Mouse (Mus musculus): Measurements from ENCODE around the gene Slc22a23. TPM values are rescaled to one million over a fixed set of nuclear protein-coding genes. Genes with fewer than 3 reads are reported as not detected.

Slc22a23 gene
- total RNA-seq, 1 experiment, result 5.9 TPM

- in situ Hi-C loops (cut with MboI; ENCODE audit: low sequenced_read_pairs in 2 of 2, unreplicated experiment in 2 of 2), result no loop called here
- H3K4me3 ChIP-seq (ENCODE audit: insufficient read depth in 1 of 2, low read depth in 1 of 2, low read length in 2 of 2, poor library complexity in 1 of 2, severe bottlenecking in 1 of 2), result no peak overlapping the region
- H3K4me1 ChIP-seq (ENCODE audit: control insufficient read depth in 2 of 2, insufficient read depth in 2 of 2, low read length in 2 of 2, poor library complexity in 1 of 2), result peaks cover 18 to 22% of the 10 kb centered on the region in 2 experiments
- H3K27ac ChIP-seq (ENCODE audit: insufficient read depth, low read depth, low read length, poor library complexity, severe bottlenecking), result no peak overlapping the region
- no peak for DNase-seq (ENCODE audit: low read depth, low spot score)
- H3K9me3 ChIP-seq (ENCODE audit: control insufficient read depth, insufficient read depth, low read depth, low read length), result no peaks in the 10 kb centered on the region
- TF ChIP-seq ZC3H11A (IDR thresholded peaks at IDR 0.05; ENCODE audit: borderline replicate concordance, low read depth, low read length), result no peak
- no peak for TF ChIP-seq CHD2 (IDR thresholded peaks at IDR 0.05; ENCODE audit: low read depth, low read length)
- no peak for TF ChIP-seq HCFC1 (IDR thresholded peaks at IDR 0.05; ENCODE audit: borderline replicate concordance, insufficient read depth, low read length)
- TF ChIP-seq ZNF384 (IDR thresholded peaks at IDR 0.05; ENCODE audit: low read depth, low read length), result no peak
- no peak for TF ChIP-seq MAFK (IDR thresholded peaks at IDR 0.05; ENCODE audit: insufficient read depth, low read depth, low read length)
- no peak overlapping the region for H3K9ac ChIP-seq (ENCODE audit: insufficient read depth, low read depth, low read length, poor library complexity, severe bottlenecking)
- no peaks in the 10 kb centered on the region for H3K36me3 ChIP-seq (ENCODE audit: control insufficient read depth, insufficient read depth, low read length, poor library complexity, severe bottlenecking)
Observed at GRCm38 (mm10) chr13:34240087-34240428, 104.9 kb downstream of the Slc22a23 start.

DNA sequence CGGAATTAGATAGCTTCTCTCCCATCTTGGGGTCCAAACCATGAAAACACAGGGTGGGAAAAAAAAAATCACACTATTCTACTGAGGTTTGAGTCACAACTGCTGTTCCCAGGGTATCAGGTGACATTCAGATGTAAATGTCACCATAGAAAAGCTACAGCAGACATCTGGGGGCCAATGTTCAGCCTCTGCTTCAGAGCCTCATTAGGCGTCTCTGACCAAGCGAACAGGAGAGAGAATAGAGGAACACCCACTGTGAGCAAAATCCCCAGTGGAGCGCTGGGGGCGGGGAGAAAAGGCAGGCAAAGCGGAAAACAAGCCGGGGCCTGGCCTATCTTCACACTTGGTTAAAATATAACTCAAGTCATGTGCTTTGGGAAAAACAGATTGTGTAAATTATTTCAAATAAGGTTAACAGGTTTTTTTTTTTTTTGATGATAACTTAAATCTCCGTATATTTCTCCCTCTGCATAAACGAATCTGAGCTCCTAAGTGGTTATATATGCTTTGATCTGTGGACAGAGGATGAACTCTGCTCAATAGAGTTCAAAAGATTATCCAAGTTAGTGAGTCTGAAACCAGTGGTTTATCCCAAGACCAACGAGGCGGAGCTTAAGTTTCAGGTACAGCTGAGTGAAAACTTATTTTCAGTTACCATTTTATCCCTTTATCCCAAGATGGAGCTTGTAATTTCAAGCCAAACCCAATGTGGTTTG, 105.5 kb downstream of the Slc22a23 start:
- in situ Hi-C loops (cut with MboI; ENCODE audit: low sequenced_read_pairs in 2 of 2, unreplicated experiment in 2 of 2), result no loop called here
- Histone ChIP-seq H3K4me1 (ENCODE audit: control insufficient read depth in 2 of 2, insufficient read depth in 2 of 2, low read length in 2 of 2, poor library complexity in 1 of 2) (peaks cover 16 to 22% of the 10 kb centered on the region in 2 experiments), H3K36me3 (ENCODE audit: control insufficient read depth, insufficient read depth, low read length, poor library complexity, severe bottlenecking) (no peaks in the 10 kb centered on the region), H3K9me3 (ENCODE audit: control insufficient read depth, insufficient read depth, low read depth, low read length) (no peaks in the 10 kb centered on the region), H3K9ac (ENCODE audit: insufficient read depth, low read depth, low read length, poor library complexity, severe bottlenecking) (no peak overlapping the region), H3K27ac (ENCODE audit: insufficient read depth, low read depth, low read length, poor library complexity, severe bottlenecking) (no peak overlapping the region), H3K4me3 (ENCODE audit: insufficient read depth in 1 of 2, low read depth in 1 of 2, low read length in 2 of 2, poor library complexity in 1 of 2, severe bottlenecking in 1 of 2) (no peak overlapping the region)
- DNase-seq (ENCODE audit: low read depth, low spot score), result no peak
- TF ChIP-seq CHD2 (IDR thresholded peaks at IDR 0.05; ENCODE audit: low read depth, low read length) (no peak), MAFK (IDR thresholded peaks at IDR 0.05; ENCODE audit: insufficient read depth, low read depth, low read length) (no peak), HCFC1 (IDR thresholded peaks at IDR 0.05; ENCODE audit: borderline replicate concordance, insufficient read depth, low read length) (no peak), ZC3H11A (IDR thresholded peaks at IDR 0.05; ENCODE audit: borderline replicate concordance, low read depth, low read length) (no peak), ZNF384 (IDR thresholded peaks at IDR 0.05; ENCODE audit: low read depth, low read length) (no peak)

DNA sequence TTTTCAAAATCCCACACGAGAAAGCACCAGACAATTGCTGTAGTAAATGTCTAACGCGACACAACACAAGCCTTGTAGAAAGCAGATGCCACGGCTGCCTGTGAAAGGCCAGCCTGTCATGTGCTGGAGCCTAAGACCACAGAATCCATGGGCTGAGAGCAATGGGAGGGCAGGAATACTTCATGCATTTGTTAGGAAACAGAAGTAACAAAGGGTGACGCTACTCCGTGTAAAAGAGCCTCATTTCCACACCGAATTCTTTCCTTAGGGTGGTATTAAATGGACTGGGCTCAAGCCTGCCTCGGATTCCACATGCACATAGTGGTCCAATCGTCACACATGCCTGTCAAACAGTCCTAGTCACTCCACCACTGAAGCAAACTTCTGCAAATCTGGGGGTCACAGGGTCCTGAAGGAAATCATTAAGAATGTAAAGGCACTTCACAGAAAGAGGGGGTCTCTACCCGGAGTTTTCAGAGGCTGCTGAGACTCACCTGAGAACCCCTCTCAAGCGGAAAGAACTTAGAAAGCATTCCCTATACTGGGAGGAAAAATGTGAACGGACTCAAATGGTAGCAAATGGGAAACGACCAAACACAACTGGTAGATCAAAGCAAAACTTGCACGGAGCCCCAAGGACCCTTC, 106.2 kb downstream of the Slc22a23 start:
- Histone ChIP-seq H3K27ac (ENCODE audit: insufficient read depth, low read depth, low read length, poor library complexity, severe bottlenecking) (no peak overlapping the region), H3K4me1 (ENCODE audit: control insufficient read depth in 2 of 2, insufficient read depth in 2 of 2, low read length in 2 of 2, poor library complexity in 1 of 2) (peaks cover 14 to 19% of the 10 kb centered on the region in 2 experiments), H3K36me3 (ENCODE audit: control insufficient read depth, insufficient read depth, low read length, poor library complexity, severe bottlenecking) (no peaks in the 10 kb centered on the region), H3K4me3 (ENCODE audit: insufficient read depth in 1 of 2, low read depth in 1 of 2, low read length in 2 of 2, poor library complexity in 1 of 2, severe bottlenecking in 1 of 2) (no peak overlapping the region), H3K9me3 (ENCODE audit: control insufficient read depth, insufficient read depth, low read depth, low read length) (no peaks in the 10 kb centered on the region), H3K9ac (ENCODE audit: insufficient read depth, low read depth, low read length, poor library complexity, severe bottlenecking) (no peak overlapping the region)
- DNase-seq (ENCODE audit: low read depth, low spot score), result no peak
- TF ChIP-seq MAFK (IDR thresholded peaks at IDR 0.05; ENCODE audit: insufficient read depth, low read depth, low read length) (no peak), ZNF384 (IDR thresholded peaks at IDR 0.05; ENCODE audit: low read depth, low read length) (no peak), ZC3H11A (IDR thresholded peaks at IDR 0.05; ENCODE audit: borderline replicate concordance, low read depth, low read length) (no peak), CHD2 (IDR thresholded peaks at IDR 0.05; ENCODE audit: low read depth, low read length) (no peak), HCFC1 (IDR thresholded peaks at IDR 0.05; ENCODE audit: borderline replicate concordance, insufficient read depth, low read length) (no peak)
- in situ Hi-C loops (cut with MboI; ENCODE audit: low sequenced_read_pairs in 2 of 2, unreplicated experiment in 2 of 2), result no loop called here

DNA sequence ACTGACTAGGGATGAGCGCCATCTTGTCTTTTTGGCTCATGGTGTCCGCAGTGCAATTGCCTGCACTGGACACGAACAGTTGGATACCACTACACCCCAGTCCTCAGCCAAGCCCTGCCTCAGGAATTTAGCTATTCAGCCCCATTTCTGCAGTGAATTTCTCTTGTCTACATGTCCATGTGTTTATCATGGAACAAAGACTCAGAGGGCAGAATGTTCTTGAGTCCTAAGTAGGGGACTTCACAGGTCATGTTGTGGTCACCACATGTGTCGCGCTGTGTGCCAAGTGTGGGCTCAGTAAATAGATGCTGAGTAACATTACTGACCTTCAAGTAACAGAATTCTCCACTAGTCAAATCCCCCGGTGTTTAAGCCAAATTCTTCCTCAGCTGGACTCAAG, 109.9 kb downstream of the Slc22a23 start:
- Histone ChIP-seq H3K4me3 (ENCODE audit: insufficient read depth in 1 of 2, low read depth in 1 of 2, low read length in 2 of 2, poor library complexity in 1 of 2, severe bottlenecking in 1 of 2) (no peak overlapping the region), H3K27ac (ENCODE audit: insufficient read depth, low read depth, low read length, poor library complexity, severe bottlenecking) (no peak overlapping the region), H3K9ac (ENCODE audit: insufficient read depth, low read depth, low read length, poor library complexity, severe bottlenecking) (no peak overlapping the region), H3K36me3 (ENCODE audit: control insufficient read depth, insufficient read depth, low read length, poor library complexity, severe bottlenecking) (no peaks in the 10 kb centered on the region), H3K9me3 (ENCODE audit: control insufficient read depth, insufficient read depth, low read depth, low read length) (no peaks in the 10 kb centered on the region), H3K4me1 (ENCODE audit: control insufficient read depth in 2 of 2, insufficient read depth in 2 of 2, low read length in 2 of 2, poor library complexity in 1 of 2) (peaks cover 12 to 16% of the 10 kb centered on the region in 2 experiments)
- in situ Hi-C loops (cut with MboI; ENCODE audit: low sequenced_read_pairs in 2 of 2, unreplicated experiment in 2 of 2), result no loop called here
- no peak for DNase-seq (ENCODE audit: low read depth, low spot score)
- no peak for TF ChIP-seq CHD2 (IDR thresholded peaks at IDR 0.05; ENCODE audit: low read depth, low read length)
- TF ChIP-seq ZNF384 (IDR thresholded peaks at IDR 0.05; ENCODE audit: low read depth, low read length), result no peak
- TF ChIP-seq ZC3H11A (IDR thresholded peaks at IDR 0.05; ENCODE audit: borderline replicate concordance, low read depth, low read length), result no peak
- TF ChIP-seq MAFK (IDR thresholded peaks at IDR 0.05; ENCODE audit: insufficient read depth, low read depth, low read length), result no peak
- no peak for TF ChIP-seq HCFC1 (IDR thresholded peaks at IDR 0.05; ENCODE audit: borderline replicate concordance, insufficient read depth, low read length)

All from ES-E14 (cell line).